Mouse (Mus musculus) stomach, postnatal 0 days (tissue): ENCODE results near the gene Nhsl2. TPM values are rescaled to one million over a fixed set of nuclear protein-coding genes. Genes with fewer than 3 reads are reported as not detected.

Experiments used
- ATAC-seq: fragments of 200-750 bp; cut with Nextera tagmentation; 2 replicates; pipeline ENCODE4 v1.8.0; 2017; ENCODE audit not compliant: low FRiP score, low TSS enrichment
- DNase-seq: peaks from one replicate; pipeline ENCODE4 v3.0.0-alpha.2; 2016; ENCODE audit warnings: low spot score
- H3K27ac ChIP-seq: fragments of 300-500 bp; sonication (generic); replicated peaks from 2 replicates; pipeline ENCODE4 v1.5.1; 2014; ENCODE audit warnings: mild to moderate bottlenecking, control low read depth
- H3K27me3 ChIP-seq: fragments of 300-500 bp; sonication (generic); 2 replicates; pipeline ENCODE4 v1.6.1; 2014; ENCODE audit warnings: low read length; ENCODE audit not compliant: control insufficient read depth, insufficient read depth
- H3K36me3 ChIP-seq: fragments of 300-500 bp; sonication (generic); 2 replicates; pipeline ENCODE4 v1.6.1; 2014; ENCODE audit warnings: low read length, mixed read lengths; ENCODE audit not compliant: control insufficient read depth, insufficient read depth
- H3K4me1 ChIP-seq: fragments of 300-500 bp; sonication (generic); replicated peaks from 2 replicates; pipeline ENCODE4 v1.6.1; 2014; ENCODE audit warnings: antibody characterized with exemption; ENCODE audit not compliant: control insufficient read depth, insufficient read depth
- H3K4me2 ChIP-seq: fragments of 300-500 bp; sonication (generic); replicated peaks from 2 replicates; pipeline ENCODE4 v1.6.1; 2014; ENCODE audit warnings: low read depth, mild to moderate bottlenecking, control low read depth, moderate library complexity
- H3K4me3 ChIP-seq: fragments of 300-500 bp; sonication (generic); 2 replicates; pipeline ENCODE4 v1.5.1; 2014; ENCODE audit warnings: low read depth, low read length, control low read depth
- H3K9ac ChIP-seq: fragments of 300-500 bp; sonication (generic); 2 replicates; pipeline ENCODE4 v1.6.1; 2014; ENCODE audit warnings: mild to moderate bottlenecking, low read length, control low read depth, mixed read lengths
- H3K9me3 ChIP-seq: fragments of 300-500 bp; sonication (generic); 2 replicates; pipeline ENCODE4 v1.6.1; 2016; ENCODE audit warnings: low read length; ENCODE audit not compliant: control insufficient read depth
- CTCF ChIP-seq: IDR thresholded peaks from 2 replicates; pipeline ENCODE4 v1.5.1; 2016; ENCODE audit warnings: antibody characterized with exemption, low read depth, mild to moderate bottlenecking, moderate library complexity
- EP300 ChIP-seq: optimal IDR thresholded peaks from 2 replicates; pipeline ENCODE3; 2016; ENCODE audit warnings: antibody characterized with exemption
- WGBS: fragments of 180-500 bp; shearing (Covaris S2); extraction: QIAGEN DNeasy Blood & Tissue Kit; methylation state at CpG from one replicate; pipeline ENCODE4 v1.1.7; 2014; 5-methylcytosine and 5-hydroxymethylcytosine counted together
- polyA plus RNA-seq: library from polyadenylated mRNA; unstranded; fragments of >200 nt; fragmentation: Nextera tagmentation; extraction: Ambion mirVana; gene quantifications from 2 replicates; pipeline ENCODE4 v1.2.1, GENCODE M21; 2015

Nhsl2 gene
- polyA plus RNA-seq, 1 experiment from 2014 or later, result 2.2 TPM

DNA sequence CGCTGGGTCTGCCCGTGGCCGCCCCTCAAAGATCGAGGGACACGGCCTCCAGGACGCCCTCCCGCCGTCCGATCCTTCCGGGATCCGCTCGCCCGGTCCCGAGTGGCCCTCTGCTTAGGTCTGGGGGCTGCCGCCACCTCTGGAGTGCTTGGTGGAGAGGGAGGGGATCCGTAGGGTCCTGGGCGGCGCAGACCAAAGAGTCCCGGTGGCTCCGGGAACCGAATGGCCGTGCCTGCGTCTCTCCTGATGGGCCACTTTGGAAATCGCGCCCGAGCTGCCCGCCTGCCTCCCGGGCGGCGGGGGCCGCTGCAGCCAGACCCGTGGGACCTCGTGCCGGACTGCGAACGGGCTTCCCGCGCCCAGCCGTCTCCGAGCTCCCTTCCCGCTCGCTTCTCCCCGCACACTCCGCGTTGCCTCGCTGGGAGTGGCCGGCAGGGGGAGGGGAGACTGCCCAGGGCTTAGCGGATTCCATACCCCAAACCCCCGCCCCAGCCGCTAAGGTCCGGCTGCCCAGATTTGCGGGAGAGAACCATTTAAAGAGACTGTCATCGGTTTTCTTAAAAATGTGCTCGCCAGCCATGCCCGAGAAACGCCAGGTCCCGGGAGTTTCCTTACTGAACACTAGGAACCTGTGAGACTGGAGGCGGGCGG lies 841 bp downstream of the Nhsl2 start:
- no peaks in the 10 kb centered on the region for H3K36me3 ChIP-seq
- no peaks in the 10 kb centered on the region for H3K4me1 ChIP-seq
- H3K9ac ChIP-seq, result peak overlapping the region; percentile 55
- no peaks in the 10 kb centered on the region for H3K9me3 ChIP-seq
- ATAC-seq, result peak; percentile 38; the same call in 1 of the 2 replicates
- DNase-seq, result peak; percentile 34
- H3K4me2 ChIP-seq, result peak overlapping the region; percentile 73
- 17% methylated on average over 45 of the region's 59 CpGs for WGBS
- H3K4me3 ChIP-seq, result peak overlapping the region; percentile 48
- H3K27me3 ChIP-seq, result no peaks in the 10 kb centered on the region
- H3K27ac ChIP-seq, result no peak overlapping the region
- no peak for TF ChIP-seq EP300
- peak; percentile 48; the same call in 1 of the 2 replicates for TF ChIP-seq CTCF

DNA sequence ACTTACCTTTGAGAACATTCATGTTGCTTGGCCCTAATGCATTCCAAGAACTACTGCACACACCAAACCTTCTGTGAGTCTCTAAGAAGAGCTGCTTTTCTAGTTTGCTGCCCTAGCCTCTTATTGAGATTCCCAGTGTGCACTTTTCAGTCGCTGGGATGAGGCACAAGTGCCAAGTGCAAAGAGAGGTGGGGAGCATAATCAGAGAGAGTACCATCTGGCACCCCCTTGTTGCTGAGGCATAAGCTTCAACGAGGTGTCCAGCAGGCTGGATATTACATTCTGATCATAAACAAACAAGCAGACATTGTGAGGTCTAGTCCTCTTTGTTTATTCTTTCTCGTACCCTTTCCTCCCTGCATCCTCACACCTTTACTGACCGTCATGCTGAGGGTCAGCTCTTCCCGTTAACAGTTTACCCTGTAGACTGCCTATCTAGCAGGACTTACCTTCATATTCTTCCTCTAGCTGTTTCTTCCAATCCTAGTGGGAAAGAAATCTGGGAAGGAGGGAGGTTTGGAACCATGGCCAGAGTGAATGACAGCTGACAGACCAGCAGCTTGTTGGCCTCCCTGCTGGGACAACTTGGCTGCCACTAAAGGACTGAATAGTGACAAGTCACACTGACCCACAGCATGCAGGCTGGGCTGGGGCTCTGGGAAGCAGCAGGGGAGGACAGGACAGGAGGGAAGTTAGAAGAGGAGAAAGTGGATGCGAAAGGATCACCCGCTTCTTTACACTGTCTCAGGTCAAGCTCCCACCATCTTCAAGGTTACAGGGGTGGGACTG lies 2.6 kb downstream of the Nhsl2 start:
- WGBS, result 68% methylated on average over 7 of the region's 7 CpGs
- no peaks in the 10 kb centered on the region for H3K36me3 ChIP-seq
- no peaks in the 10 kb centered on the region for H3K4me1 ChIP-seq
- H3K9me3 ChIP-seq, result no peaks in the 10 kb centered on the region
- no peak overlapping the region for H3K9ac ChIP-seq
- H3K4me2 ChIP-seq, result no peak overlapping the region
- H3K4me3 ChIP-seq, result no peak overlapping the region
- no peak overlapping the region for H3K27ac ChIP-seq
- no peaks in the 10 kb centered on the region for H3K27me3 ChIP-seq
- DNase-seq (no peak), ATAC-seq (no peak)
- no peak for TF ChIP-seq EP300
- TF ChIP-seq CTCF, result no peak

DNA sequence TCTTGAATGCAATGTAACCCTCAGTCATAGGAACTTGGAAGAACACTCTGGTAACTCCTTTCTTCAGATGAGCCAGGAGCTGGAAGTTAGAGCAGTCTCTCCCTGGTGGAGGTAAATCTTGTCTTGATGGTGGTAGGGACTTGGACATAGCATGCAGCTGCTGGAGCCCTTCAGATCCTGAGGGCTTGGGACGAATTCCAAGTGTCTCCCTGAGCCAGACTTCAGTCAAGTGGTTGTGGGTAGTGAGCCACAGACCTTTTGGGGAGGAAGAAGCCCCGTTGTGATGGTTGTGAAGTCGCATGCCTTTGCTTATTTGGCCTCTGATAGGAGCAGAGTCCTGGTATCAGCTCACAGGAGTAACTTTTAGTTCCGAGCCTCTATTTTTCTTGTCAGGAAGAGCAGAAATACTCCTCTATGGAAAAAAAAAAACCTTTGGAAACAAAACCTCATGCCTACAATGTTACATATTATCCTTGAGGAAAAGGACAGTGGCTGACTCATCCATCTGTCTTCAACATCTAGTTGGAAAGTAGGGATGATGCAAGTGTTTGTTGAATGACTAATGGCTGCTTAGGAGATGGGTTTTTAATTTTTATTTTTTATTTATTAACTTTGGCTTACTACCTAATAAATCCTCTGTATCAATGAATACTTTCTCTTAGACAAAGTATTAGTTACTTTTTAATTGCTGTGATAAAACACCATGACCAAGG lies 14.6 kb downstream of the Nhsl2 start:
- Histone ChIP-seq H3K9me3 (no peaks in the 10 kb centered on the region), H3K4me2 (no peak overlapping the region), H3K9ac (no peak overlapping the region), H3K27me3 (no peaks in the 10 kb centered on the region), H3K36me3 (no peaks in the 10 kb centered on the region), H3K27ac (no peak overlapping the region), H3K4me1 (no peaks in the 10 kb centered on the region), H3K4me3 (no peak overlapping the region)
- no peak for TF ChIP-seq CTCF
- TF ChIP-seq EP300, result no peak
- WGBS, result 66% methylated on average over 4 of the region's 4 CpGs
- ATAC-seq (no peak), DNase-seq (no peak)

DNA sequence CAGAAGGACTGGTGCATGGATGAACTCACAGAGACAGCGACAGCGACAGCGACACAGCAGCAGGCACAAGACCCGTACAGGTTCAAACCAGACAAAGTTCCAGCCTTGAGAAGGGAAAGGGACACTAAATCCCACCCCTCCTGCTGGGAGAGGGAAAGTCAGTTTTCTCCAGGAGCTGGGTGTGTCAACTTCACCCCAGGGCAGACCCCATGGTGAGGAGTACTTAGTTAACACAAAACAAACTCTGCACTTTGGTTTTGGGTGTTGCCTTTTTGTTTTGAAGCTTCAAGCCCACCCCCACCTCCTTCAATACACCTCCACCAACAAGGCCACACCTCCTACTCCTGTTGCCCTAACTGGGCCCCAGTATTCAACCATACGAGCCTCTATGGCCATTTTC lies 15.6 kb downstream of the Nhsl2 start:
- no peaks in the 10 kb centered on the region for H3K36me3 ChIP-seq
- H3K9ac ChIP-seq, result no peak overlapping the region
- ATAC-seq (no peak), DNase-seq (no peak)
- H3K27ac ChIP-seq, result no peak overlapping the region
- 65% methylated on average over 5 of the region's 5 CpGs for WGBS
- no peaks in the 10 kb centered on the region for H3K27me3 ChIP-seq
- no peaks in the 10 kb centered on the region for H3K4me1 ChIP-seq
- H3K4me3 ChIP-seq, result no peak overlapping the region
- TF ChIP-seq CTCF, result no peak
- TF ChIP-seq EP300, result no peak
- no peaks in the 10 kb centered on the region for H3K9me3 ChIP-seq
- H3K4me2 ChIP-seq, result no peak overlapping the region

DNA sequence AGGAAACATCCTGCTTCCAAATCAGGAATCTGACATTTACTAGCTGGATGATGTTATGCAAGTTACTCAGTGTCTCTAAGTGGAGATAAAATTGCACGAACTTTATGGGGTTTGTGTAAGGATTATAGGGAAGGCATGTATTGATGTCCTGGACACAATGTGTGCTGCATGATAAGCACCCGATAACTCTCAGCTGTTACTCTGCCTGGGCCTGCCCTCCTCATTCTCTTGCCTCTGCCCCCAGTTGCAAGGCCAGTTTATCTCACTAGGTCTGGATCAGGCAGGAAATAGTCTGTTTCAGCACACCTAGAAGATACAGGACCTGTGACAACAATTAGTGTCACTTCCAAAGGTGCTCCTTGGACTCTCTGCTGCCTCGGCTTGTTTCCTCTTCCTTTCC lies 25.0 kb downstream of the Nhsl2 start:
- Histone ChIP-seq H3K9ac (no peak overlapping the region), H3K4me2 (no peak overlapping the region), H3K27ac (no peak overlapping the region), H3K27me3 (no peaks in the 10 kb centered on the region), H3K4me1 (no peaks in the 10 kb centered on the region), H3K4me3 (no peak overlapping the region), H3K9me3 (no peaks in the 10 kb centered on the region), H3K36me3 (no peaks in the 10 kb centered on the region)
- ATAC-seq, result no peak
- TF ChIP-seq EP300, result no peak
- TF ChIP-seq CTCF, result no peak
- 43% methylated on average over 3 of the region's 3 CpGs for WGBS
- no peak for DNase-seq

DNA sequence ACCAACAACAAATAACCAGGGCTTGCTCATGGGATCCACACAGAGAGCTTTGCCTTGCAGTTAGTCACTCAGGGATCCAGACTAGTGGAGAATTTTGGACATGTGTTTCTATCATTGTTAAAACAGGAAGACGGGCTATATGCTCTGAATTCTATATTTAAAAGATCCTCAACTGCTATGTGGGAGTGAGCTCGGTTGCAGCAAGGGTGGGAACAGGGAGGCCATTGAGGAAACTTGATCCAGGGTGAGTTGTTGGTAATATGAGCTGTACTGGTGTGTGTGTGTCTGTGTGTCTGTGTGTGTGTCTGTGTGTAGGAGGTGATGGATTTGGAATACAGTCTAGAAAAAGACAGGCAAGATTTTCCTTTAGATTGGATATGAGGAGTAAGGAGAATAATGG lies 25.7 kb downstream of the Nhsl2 start:
- WGBS, result 49% methylated on average over 2 of the region's 2 CpGs
- Histone ChIP-seq H3K9ac (no peak overlapping the region), H3K9me3 (no peaks in the 10 kb centered on the region), H3K27ac (no peak overlapping the region), H3K36me3 (no peaks in the 10 kb centered on the region), H3K4me1 (no peaks in the 10 kb centered on the region), H3K27me3 (no peaks in the 10 kb centered on the region), H3K4me2 (no peak overlapping the region), H3K4me3 (no peak overlapping the region)
- ATAC-seq (no peak), DNase-seq (no peak)
- TF ChIP-seq EP300, result no peak
- TF ChIP-seq CTCF, result no peak
